Mouse (Mus musculus) yolk sac, embryonic 10.5 days (tissue): ENCODE results near the gene Abraxas2.

Source experiments
- DNase-seq: peaks from one replicate; pipeline ENCODE4 v3.0.0-alpha.2; 2017; ENCODE audit warnings: low spot score

The Abraxas2 gene

DNA sequence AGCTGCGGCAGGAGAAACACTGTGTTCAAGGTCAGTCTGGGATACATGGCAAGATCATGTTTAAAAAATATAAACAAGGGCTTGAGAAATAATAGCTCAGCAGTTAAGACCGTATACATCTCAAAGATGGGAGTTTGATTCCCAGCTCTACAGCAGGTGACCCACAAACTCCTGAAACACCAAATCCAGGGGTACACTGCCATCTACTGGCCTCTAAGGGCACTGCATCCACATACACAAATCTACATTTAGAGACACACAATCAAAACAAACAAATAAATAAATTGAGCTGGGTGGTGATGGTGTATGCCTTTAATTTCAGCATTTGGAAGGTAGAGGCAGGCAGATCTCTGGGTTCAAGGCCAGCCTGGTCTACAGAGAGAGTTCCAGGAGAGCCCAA lies 39.2 kb downstream of the Abraxas2 start:
- no peak for DNase-seq

DNA sequence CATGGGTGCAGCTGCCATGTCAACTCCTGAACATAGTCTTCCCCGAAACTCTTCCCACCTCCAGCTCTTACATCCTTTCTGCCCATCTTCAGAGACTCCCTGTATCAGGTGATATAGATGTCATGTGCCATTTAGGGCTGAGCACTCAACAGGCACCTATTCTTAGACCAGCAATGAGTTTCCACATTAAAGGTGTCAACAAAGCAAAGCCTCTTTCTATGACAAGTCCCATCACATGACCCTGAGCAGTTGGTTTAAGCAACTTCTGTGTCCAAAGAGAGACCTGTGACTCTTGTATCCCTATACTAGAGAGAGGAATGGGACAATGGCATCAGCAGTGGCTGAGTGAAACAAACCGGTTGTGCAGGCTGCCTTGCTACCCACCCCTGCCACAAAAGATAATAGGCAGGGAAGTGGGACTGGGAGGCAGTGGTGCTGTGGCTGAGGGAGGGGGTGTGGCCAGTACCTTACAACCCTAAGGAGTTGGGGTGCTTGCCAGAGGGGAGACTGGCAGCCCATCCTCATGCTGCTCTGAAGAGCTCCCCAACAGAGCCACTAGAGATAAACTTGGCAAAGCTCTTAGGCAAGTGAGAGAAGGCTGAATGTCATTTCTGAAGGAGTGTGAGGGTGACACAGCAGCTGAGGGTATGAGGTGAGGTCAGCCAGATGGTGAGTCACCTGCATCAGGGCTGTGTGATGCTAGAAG lies 42.0 kb downstream of the Abraxas2 start:
- no peak for DNase-seq

DNA sequence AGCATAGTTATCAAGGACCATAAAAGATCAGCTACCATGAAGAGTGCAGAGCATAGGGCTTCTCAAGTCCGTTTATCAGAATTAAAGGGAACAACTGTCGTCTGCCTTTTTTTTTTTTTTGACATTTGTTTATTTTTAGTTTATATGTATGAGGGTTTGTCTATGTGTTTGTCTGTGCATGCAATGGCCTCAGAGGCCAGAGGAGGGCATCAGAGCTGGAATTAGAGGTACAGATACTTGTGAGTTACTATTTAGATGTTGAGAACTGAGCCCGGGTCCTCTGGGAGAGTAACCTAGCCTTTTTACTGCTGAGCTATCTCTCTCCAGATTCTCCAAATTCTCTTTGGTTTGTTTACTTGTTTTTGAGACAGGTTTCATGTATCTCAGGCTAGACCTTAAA lies 44.8 kb downstream of the Abraxas2 start:
- no peak for DNase-seq

DNA sequence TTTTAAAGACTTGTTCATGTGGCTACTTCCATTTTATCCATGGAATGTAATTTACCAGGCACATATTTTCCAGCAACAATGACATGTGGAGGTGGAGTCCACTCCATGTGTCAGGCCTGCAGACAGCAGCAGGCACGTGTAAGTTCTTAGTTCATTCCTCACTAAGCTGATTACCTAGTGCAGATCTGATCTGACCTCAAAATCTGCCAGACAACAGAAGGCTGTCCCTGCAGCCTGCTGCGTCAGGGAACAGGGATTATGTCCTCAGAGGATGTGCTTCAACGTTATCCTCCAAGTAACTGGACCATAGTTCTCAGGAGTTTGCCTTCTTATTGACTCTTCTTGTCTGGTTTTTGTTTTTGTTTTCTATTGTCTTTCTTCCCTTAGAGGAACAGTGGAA lies 62.9 kb downstream of the Abraxas2 start:
- DNase-seq: no peak

GRCm38 (mm10) chr7:132925227-132925626 lies 66.2 kb downstream of the Abraxas2 start:
- DNase-seq: peak; percentile 7

DNA sequence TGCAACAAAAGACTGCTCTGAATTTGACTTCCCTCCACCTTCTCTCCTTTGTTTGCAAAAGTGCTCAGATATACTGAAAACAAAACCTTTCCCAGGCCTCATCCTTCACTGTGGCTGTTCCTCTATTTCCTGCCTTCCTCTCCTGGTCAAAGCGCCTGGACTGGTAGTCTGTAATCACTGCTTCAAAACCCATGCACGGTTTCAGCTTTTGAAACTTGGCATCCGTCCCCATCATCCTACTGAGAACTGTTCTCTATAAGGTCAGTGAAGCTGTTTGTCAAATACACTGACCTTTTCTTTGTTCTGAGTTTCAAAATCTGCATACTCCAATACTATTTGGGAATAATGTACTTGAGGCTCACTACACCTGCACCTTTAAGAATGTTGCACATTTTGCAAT lies 68.2 kb downstream of the Abraxas2 start:
- DNase-seq: no peak

DNA sequence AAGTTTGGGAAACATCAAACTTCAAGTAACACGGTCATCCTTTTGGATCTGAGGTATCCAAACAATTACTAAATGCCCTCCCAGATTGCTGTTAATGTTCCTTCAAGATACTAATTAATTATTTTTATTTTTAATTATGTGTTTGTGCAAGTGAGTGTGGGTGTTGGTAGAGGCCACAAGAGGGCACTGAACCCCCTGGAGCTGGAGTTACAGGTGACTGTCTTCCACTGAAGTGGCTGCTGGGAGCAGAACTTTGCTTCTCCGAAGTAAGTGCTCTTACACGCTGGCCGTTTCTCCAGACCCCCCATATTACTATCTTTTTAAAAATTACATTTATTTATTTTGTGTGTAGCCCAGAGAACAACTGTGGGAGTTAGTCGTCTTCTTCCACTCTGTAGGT lies 71.0 kb downstream of the Abraxas2 start:
- DNase-seq: no peak

- peak; percentile 97 for DNase-seq
Measured at GRCm38 (mm10) chr7:132930850-132931559, 72.0 kb downstream of the Abraxas2 start, which contains the start of gene Zranb1. Zranb1 (plus strand) TSS chr7:132931142.

DNA sequence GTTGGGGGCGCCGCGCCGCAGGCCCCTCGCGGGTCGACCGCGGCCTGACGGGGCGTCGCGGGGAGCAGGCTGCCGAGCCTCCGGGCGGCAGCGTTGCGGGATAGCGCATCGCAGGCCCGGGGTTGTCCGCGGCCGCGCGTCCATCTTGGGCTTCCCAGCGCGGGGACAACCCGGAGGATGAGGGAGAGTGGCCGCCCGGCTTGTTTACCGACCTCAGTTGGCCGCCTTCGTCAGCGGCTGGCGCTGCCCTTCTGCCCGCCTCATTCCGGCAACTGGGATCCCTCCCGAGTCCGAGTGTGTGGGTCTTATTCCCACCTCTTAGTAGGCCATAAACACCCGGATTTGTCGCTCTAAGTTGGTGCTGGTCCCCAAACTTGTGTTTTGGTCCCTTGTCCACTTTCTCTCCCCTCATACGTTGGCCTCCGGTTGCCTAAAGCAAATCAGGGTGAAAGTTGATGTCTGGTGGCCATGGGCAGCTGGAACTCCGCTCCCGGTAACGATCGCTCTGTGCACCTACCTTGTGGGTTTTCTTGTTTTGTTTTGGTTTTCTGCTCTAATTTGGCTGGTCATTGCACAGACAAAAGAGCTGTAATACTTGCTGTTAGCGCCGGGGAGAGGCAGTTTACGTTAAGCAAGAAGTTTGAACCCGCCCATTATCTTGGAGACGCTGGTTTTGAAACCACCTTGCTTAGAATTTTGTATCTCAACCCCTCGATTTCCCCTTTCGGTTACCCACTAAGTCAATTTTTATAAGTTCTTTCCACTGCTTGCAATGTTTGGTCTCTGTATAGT lies 72.7 kb downstream of the Abraxas2 start:
- DNase-seq: no peak

- no peak for DNase-seq
Measured at GRCm38 (mm10) chr7:132933331-132933730, 74.3 kb downstream of the Abraxas2 start.
